Mouse (Mus musculus): ENCODE measurements around the gene Rpl29.

Gene Rpl29

DNA sequence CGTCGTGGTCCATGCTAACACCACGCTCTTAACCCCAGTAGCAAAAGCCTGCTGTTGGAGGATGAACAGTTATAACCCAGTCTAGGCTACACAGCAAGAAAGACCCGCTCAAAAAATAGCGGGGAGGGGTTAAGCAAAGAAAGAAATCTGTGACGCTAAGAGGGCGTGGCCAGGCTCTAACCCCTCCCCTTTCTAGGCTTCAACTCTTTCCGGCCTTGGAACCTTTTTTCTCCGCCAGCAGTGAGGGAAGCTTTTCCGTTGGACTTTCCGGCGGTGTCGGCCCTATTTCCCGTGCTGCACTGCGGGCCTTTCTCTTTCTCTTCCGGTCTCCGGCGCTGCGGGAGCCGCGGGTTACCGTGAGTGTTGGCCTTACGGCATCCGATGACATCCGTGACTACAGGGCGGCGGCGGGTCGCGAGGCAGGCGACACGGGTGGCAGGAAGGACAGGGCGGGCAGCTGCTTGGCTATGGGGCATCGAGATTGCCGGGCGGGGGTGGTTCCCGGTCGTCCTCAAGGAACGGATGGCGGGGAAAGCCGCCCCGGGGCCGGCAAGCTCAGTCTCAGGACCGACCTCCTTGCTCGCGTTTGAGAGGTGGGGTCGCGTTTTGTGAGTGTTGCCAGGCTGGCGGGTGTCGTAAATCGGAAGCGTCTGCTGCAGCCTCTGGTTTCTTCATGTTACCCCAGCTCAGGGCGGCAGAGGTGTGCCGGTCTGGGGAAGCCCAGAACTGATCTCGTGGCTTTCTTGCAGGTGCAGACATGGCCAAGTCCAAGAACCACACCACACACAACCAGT, at the start of gene Rpl29:
Gene Rpl29, plus strand, starts transcription at position 234 of the 794 bp plus-strand sequence.
- peak; percentile 98 for DNase-seq (ENCODE audit: low read depth, low spot score)

DNA sequence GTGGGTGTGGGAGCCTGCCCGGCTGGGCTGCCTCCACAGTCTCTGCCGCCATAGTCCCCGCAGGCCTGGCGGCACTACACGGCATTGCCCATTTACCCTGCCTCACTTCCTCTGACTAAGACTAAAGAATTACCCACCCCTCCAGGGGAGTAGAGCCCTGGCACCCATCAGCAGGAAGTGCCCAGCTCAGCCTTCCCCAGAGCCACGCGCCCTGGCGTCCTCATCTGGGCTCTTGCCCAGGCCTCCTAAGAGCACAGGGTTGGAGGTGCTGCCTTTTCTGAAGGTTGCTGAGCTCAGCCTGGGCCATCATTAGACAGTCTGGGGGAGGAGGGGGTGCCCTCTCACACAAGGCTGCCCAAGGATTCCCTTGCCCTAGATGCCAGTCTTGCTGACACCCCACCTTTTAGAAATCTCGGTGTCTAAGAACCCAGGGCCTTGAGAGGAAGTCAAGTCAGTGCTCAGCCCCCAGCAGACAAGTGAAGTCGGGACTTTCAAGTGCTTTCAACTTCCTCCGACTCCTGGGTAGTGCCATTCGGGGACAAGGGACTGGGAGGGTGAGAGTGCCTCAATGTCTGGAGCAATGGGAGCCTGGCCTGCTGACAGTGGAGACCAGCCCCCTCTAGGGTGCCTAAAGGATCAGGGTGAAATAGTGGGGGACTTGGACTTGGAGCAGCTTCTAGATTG, 42.9 kb upstream of the Rpl29 start:
- peak; percentile 49 for DNase-seq (ENCODE audit: low read depth, low spot score)

DNA sequence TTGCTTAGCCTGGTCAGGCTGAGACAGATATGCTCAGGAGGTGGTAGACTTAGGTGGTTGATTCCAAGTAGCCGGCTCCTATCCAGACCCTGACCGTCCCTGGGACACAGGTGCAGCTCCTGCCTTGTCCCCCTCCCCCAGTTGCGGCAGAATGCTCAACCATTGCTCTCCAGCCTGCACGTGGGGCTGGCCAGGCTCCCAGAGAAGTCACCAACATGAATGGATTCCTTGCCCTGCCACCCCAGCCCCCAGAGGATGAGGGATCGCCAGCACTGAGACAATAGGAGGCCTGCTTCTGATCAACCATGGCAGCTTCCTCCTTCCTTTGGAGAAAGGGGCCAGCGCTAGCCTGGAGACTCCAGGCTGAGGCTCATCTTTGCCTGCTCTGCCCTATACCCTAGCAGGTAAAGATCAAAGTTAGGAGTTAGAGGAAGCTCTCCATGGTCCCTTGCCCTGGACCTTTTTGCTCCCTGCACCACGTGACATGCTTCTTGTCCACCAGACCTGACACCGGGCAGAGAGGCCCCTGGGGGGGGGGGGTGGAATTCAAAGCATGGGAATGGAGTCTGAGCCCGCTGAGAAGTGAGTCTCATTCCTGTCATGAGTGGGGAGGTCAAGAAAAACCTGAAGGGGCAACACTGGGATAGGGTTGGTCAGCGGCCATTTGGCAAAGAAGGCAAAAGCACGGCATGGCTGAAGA, 36.3 kb upstream of the Rpl29 start:
- DNase-seq (ENCODE audit: low read depth, low spot score) = peak; percentile 74

DNA sequence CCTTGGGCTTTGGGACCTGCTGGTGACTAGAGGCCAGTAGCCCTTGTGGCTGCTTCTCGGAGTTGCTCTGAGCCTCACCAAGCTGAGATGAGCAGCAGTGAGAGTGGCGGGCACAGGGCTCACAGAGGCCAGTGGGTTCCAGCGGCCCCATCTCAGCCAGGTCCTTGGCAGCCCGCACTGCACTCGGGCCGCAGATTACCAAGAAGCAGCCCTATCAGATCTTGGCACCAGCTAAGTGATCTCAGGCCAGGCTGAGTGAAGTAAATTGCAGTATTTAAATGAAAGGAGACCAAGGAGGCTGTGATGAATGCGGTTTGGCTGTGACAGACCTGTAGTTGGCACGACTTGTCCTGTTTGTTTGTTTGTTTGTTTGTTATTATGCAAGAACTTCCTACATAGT, 35.7 kb upstream of the Rpl29 start:
- DNase-seq (ENCODE audit: low read depth, low spot score) = no peak

DNA sequence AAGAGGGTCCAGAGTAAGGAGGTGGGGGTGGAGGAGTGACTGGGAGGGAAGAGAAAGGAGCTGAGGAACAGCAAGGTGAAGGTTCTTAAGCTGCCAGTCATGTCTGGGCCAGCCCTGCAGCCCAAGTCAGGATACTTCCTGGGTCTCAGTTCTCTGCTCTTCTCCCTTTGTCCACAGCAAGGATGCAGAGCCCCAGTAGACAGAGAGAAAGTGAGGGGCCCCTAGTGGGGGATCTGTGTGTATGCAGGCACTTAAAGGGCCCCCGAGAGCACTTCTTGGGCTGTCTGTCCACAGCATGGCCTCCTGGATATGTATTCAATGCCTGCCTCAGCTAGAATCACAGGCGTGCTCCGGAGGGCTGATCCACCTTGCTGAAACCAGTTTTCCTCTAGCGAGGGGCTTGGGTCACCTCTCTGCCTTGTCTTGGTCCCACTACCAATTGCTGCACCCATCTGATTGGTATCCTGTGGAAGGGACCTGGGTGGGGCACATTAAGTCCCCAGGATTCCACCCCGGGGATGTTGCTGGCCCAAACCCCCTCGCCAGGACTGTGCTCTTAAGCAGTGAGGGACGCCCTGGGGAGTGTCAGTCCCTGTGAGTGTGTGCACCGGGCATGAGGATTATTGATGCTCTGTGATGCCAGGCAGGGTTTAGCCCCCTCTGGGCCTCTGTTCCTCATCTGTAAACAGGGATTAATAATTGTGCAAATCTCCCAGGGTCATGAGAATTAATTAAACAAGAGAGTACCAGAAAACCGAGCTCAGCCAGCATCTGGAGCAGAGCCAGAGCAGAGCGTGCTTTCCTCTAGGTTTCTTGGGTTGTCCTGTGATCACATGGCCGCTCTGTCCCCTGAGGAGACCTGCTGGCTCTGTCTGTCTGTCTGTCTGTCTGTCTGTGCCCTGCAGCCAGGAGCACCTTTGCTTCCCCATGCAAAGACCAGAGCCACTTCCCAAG, 34.3 kb upstream of the Rpl29 start:
- peak; percentile 75 for DNase-seq (ENCODE audit: low read depth, low spot score)

DNA sequence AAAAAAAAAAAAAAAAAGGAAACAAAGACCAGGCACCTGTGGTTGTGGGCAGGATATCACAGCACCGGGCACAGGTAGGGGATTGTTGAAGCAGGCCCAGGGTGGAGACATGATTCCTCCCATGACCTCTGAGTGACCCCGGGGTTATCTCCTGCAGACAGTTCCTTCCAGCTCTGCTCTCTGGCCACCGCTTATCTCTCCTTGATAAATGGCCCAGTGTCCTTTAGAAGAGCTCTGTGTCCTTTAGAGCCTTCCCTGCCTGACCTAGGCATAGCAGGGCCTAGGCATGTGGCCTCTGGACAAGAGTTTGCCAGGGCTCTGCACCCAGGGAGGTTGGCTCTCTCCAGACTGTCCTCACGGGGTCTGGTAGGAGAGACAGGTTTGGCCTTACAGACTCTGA, 31.5 kb upstream of the Rpl29 start:
- no peak for DNase-seq (ENCODE audit: low read depth, low spot score)

- no peak for DNase-seq (ENCODE audit: low read depth, low spot score)
Observed at GRCm38 (mm10) chr9:106398667-106399311, 30.5 kb upstream of the Rpl29 start.

DNA sequence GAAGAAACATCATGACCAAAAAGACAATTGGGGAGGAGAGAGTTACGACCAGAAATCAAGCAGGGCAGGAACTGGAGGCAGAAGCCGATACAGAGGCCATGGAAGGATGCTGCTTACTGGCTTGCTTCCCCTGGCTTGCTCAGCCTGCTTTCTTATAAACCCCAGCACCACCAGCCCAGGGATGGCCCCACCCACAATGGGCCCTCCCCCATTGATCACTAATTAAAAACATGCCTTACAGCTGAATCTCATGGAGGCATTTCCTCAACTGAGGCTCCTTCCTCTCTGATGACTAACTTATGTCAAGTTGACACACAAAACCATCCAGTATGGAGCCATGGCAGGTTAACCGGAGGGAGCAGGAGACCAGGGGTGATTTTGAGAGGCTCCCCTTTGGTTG, 29.4 kb upstream of the Rpl29 start:
- DNase-seq (ENCODE audit: low read depth, low spot score) = no peak

- no peak for DNase-seq (ENCODE audit: low read depth, low spot score)
Observed at GRCm38 (mm10) chr9:106402149-106402548, 27.1 kb upstream of the Rpl29 start.

DNA sequence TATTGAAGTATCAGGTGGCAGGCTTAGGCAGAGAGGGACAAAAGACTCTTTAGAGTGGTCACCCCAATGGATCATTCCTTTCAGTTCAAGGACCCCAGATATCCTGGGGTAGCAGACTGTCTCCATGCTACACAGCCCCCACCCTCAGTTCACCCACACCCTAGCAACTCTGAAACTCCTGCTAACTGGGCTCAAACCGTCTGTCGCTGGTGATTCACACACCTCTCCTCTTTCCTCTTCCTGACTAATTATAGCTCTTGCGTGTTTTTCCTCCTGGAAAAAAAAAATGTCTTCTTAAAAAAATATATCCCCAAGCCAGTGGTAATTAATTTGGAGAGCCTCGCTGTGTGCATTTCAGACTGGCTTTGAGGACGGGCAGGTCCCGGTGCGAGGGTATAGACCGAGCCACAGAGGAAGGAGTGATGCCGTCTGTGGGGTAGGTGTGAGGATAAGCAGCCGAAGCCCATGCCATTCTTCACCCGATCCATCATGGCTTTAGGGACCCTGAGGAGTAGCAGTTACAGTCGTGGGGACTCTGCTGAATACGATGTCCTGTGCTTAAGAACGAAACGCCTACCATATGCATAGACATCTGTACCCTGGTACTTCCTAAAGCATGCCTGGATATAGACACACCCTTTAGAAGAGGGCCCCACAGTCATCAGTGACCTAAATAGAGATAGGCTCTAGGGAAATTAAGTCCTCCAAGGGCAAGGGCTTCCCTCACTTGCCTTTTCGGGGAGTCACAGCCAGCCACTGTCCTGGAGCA, 26.5 kb upstream of the Rpl29 start:
- peak; percentile 90 for DNase-seq (ENCODE audit: low read depth, low spot score)

GRCm38 (mm10) chr9:106405275-106405674, 24.0 kb upstream of the Rpl29 start:
- no peak for DNase-seq (ENCODE audit: low read depth, low spot score)

DNA sequence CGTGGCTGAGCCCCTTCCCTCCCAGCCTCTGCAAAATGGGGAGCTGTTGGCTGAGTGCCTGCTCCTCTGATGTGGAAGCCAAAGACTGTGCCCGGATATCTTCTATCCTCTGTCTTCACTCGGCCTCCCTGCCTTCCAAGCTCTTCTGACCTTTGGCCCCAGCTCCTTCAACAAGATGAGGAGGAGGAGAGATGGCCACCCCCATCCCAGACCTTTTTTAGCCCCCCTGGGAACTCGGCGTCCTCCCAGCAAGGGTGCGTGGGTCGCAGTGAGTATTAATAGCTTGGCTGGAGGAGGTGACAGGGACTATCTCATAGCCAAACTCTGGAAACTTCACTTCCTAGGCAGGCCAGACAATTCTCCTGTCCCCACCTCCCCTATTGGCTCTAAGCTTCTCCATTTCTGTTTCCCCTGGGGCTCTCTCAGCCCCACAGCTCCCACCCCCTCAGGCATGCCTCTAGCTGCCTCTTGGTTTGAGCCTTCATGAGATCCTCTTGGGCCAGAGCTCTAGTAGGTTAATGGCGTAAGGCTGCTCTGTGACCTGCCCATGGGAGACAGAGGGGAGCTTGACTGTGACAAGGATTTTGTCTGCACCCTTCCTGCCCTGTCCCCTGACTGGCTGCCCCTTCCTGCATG, 22.7 kb upstream of the Rpl29 start:
- DNase-seq (ENCODE audit: low read depth, low spot score) = peak; percentile 78

GRCm38 (mm10) chr9:106409096-106409495, 20.2 kb upstream of the Rpl29 start:
- DNase-seq (ENCODE audit: low read depth, low spot score) = no peak

DNA sequence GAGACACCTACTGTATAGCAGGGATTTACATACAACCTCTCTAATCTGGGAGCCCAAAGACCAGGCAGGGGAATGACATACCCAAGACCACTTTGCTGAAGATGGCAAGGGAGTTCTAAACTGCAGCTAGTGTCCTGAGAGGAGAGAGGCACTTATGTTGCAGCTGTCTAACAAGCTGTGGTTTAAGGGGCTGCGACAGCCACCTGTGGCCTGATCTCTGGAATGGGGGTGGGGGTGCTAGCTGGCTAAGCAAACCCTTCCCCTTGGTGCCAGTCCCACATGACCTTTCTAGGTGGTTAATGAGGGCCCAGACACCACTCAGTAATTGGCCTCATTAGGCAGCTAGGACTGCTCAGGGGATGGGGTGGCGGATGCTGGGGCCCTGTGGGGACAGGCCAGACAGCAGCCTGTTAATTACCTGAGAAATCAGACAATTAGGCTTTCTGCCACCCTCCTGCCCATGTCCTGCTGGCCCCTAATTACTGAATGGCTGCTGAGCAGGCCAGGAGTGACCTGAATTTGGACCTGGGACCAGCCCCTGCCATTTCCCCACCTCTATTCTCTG, 19.1 kb upstream of the Rpl29 start:
- DNase-seq (ENCODE audit: low read depth, low spot score) = no peak

DNA sequence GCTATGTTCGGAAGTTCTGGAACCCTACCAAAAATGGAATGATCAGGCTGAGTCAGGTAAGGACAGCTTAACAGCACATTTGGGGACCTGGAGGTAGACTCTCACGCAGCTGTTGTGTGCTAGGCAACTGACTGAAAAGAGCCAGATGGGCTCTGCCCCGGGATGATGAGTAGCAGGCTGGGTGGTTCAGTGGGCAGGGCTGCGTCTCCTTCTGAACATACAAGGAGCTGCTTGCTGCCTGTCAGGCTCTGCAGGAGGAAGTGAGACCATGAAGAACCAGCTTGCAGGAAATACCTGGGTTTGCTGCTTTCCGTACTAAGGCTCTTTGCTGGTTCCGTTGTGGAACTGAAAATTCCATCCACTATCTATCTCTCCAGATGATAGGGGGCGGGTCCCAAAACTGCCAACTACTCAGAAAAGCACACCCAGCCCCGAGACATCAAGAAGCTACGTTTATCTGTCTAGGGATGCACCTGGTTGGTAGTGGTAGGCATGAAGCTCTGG, 18.1 kb upstream of the Rpl29 start:
- peak; percentile 86 for DNase-seq (ENCODE audit: low read depth, low spot score)

DNA sequence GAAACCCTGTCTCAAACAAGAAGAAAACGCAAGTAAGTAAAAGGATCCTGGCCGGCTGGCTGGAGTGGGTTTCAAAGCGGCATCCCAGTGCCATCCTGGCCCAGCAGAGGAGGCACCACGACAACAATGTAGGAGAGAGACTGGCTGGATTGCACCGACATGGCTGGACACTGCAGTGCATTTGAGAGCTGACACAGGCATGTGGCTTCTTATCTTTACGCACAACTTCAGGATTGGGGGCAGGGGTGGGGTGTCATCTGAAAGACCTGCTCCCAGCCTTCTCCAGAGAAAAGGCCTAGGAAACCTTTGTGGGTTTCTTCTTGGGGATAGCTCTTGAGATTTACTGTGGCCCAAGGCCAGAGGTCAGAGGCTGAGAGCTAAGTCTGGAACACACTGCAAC, 17.5 kb upstream of the Rpl29 start:
- DNase-seq (ENCODE audit: low read depth, low spot score) = no peak

GRCm38 (mm10) chr9:106412210-106412609, 17.0 kb upstream of the Rpl29 start:
- DNase-seq (ENCODE audit: low read depth, low spot score) = no peak

DNA sequence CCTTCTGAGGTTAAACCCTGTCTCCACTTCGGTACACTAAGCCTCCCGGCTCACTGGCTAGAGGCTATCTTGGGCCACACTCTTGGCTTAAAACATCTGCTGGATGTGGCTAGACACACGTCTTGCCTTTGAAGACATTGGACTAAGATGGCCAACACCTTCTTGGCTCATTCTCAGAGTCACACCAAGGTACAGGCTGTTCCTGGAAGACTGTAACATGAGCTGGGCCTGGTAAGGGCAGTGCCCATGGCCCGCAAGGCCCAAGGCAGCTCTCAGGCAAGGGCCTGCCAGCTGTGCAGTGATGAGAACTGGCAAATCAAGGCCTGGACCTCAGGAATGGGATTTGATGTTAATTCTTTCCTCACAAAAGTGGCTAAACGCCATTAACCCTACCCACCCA, 15.6 kb upstream of the Rpl29 start:
- DNase-seq (ENCODE audit: low read depth, low spot score) = no peak

GRCm38 (mm10) chr9:106416826-106417225, 12.4 kb upstream of the Rpl29 start:
- peak; percentile 84 for DNase-seq (ENCODE audit: low read depth, low spot score)
